Mouse (Mus musculus) lung, embryonic 14.5 days (tissue): ENCODE measurements around the gene Gm5346. TPM values are rescaled to one million over a fixed set of nuclear protein-coding genes. Genes with fewer than 3 reads are reported as not detected.
"Not testable (repeated sequence)": the region's sequence is repeated elsewhere in the genome, so short reads cannot be mapped to it uniquely, and the experiment has no call there.

Source experiments
- ATAC-seq: fragments of 200-750 bp; cut with Nextera tagmentation; 2 replicates; pipeline ENCODE4 v1.8.0; 2017; ENCODE audit warnings: mild to moderate bottlenecking, moderate TSS enrichment, moderate library complexity; ENCODE audit not compliant: insufficient read depth
- DNase-seq: peaks from one replicate; pipeline ENCODE4 v3.0.0-alpha.2; 2015
- H3K27ac ChIP-seq: fragments of 300-500 bp; sonication (generic); 2 replicates; pipeline ENCODE4 v1.5.1; 2014; ENCODE audit warnings: low read depth, mild to moderate bottlenecking, moderate library complexity
- H3K27me3 ChIP-seq: fragments of 300-500 bp; sonication (generic); 2 replicates; pipeline ENCODE4 v1.6.1; 2014; ENCODE audit warnings: low read length, control low read depth; ENCODE audit not compliant: insufficient read depth
- H3K36me3 ChIP-seq: fragments of 300-500 bp; sonication (generic); 2 replicates; pipeline ENCODE4 v1.6.1; 2014; ENCODE audit warnings: control low read depth; ENCODE audit not compliant: insufficient read depth
- H3K4me1 ChIP-seq: fragments of 300-500 bp; sonication (generic); 2 replicates; pipeline ENCODE4 v1.6.1; 2014; ENCODE audit warnings: antibody characterized with exemption, control low read depth; ENCODE audit not compliant: insufficient read depth
- H3K4me2 ChIP-seq: fragments of 300-500 bp; sonication (generic); 2 replicates; pipeline ENCODE4 v1.6.1; 2014; ENCODE audit warnings: mild to moderate bottlenecking
- H3K4me3 ChIP-seq: fragments of 300-500 bp; sonication (generic); 2 replicates; pipeline ENCODE4 v1.5.1; 2014; ENCODE audit warnings: low read depth, low read length
- H3K9ac ChIP-seq: fragments of 300-500 bp; sonication (generic); 2 replicates; pipeline ENCODE4 v1.6.1; 2014
- H3K9me3 ChIP-seq: fragments of 300-500 bp; sonication (generic); 2 replicates; pipeline ENCODE4 v1.6.1; 2016; ENCODE audit warnings: low read depth, low read length, control low read depth
- CTCF ChIP-seq: IDR thresholded peaks from 2 replicates; pipeline ENCODE4 v1.5.1; 2016; ENCODE audit warnings: antibody characterized with exemption, low read depth
- WGBS: fragments of 180-500 bp; shearing (Covaris S2); extraction: QIAGEN DNeasy Blood & Tissue Kit; methylation state at CpG from one replicate; pipeline ENCODE4 v1.1.7; 2014; 5-methylcytosine and 5-hydroxymethylcytosine counted together
- polyA plus RNA-seq: library from polyadenylated mRNA; unstranded; fragments of >200 nt; fragmentation: Nextera tagmentation; extraction: Ambion mirVana; gene quantifications from 2 replicates; pipeline ENCODE4 v1.2.1, GENCODE M21; 2014

The Gm5346 gene
- not detected in 2 replicates for polyA plus RNA-seq

DNA sequence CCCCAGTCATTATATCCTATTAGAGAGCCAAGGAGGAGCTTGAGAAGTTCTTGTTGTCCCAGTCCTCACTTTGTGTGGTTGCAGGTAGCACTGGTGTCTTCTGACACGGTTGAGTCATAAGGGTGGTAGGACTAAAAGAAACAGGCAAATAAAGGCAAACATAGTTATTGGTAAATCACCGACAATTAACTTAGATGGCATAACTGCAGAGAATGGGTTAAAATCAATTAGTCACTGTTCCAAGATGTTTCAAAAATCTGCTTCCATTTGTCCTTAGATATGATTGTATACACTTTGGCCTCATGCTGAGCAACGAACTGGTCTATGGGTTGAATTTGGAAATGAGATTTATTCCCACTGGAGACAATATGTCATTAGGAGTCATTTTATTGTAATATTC is at the start of gene Gm5346:
TSS of gene Gm5346 (minus strand) at position 101 of the 400 bp plus-strand sequence.
- Histone ChIP-seq H3K4me1 (no peaks in the 10 kb centered on the region), H3K9me3 (no peaks in the 10 kb centered on the region), H3K27ac (no peak within 1 kb of the TSS), H3K36me3 (no peaks in the 10 kb centered on the region), H3K9ac (no peak within 1 kb of the TSS), H3K4me2 (no peak within 1 kb of the TSS), H3K4me3 (no peak within 1 kb of the TSS), H3K27me3 (no peaks in the 10 kb centered on the region)
- no peak for ATAC-seq
- no peak for DNase-seq
- 85% methylated on average over 3 of the region's 3 CpGs for WGBS
- TF ChIP-seq CTCF: no peak

DNA sequence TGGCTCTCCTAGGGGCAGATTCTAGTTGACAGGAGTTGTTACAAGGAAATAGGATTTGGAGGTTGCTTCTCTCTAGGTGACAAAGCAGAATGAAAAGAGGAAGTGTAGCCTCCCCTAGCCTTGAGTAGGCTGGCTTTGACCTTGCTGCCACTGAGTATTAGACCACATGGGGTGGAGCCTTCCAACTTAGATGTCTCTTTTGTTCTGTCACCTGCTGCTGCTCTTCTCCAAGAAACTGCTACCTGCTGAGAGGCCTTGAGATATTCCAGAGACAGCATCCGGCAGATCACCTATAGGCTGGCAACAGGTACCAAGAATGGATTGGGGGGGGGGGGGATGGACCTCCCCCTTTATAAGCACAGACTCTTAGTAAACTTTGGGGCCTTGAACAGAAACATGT is 11.0 kb downstream of the Gm5346 start:
- H3K9ac ChIP-seq: no peak overlapping the region
- no peaks in the 10 kb centered on the region for H3K36me3 ChIP-seq
- no peak overlapping the region for H3K4me2 ChIP-seq
- H3K9me3 ChIP-seq: no peaks in the 10 kb centered on the region
- DNase-seq (no peak), ATAC-seq (no peak)
- no peaks in the 10 kb centered on the region for H3K27me3 ChIP-seq
- H3K4me1 ChIP-seq: no peaks in the 10 kb centered on the region
- no peak overlapping the region for H3K4me3 ChIP-seq
- 96% methylated on average over 1 of the region's 1 CpGs for WGBS
- H3K27ac ChIP-seq: no peak overlapping the region
- no peak for TF ChIP-seq CTCF

DNA sequence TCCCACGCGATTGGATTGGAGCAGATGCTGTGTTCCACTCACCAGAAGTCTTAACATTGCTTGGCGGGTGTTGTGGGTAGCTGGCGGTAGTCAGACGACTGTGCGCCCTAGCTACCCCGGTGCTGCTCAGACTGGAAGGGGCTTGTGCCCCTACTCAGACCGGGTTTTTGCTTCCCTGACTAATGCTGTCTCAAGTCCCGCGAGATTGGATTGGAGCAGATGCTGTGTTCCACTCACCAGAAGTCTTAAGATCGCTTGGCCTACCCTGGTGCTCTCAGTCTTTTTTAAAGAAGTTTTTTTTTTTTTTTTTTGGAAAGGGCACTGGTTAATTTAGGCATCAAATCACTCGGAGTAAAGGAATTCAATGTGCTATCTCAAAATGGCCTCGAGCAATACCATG is 23.4 kb downstream of the Gm5346 start:
- not testable (repeated sequence) for H3K4me1 ChIP-seq, H3K9me3 ChIP-seq, ATAC-seq, DNase-seq, H3K9ac ChIP-seq, H3K27ac ChIP-seq, H3K27me3 ChIP-seq, H3K36me3 ChIP-seq, H3K4me3 ChIP-seq, H3K4me2 ChIP-seq
- 77% methylated on average over 13 of the region's 13 CpGs for WGBS

DNA sequence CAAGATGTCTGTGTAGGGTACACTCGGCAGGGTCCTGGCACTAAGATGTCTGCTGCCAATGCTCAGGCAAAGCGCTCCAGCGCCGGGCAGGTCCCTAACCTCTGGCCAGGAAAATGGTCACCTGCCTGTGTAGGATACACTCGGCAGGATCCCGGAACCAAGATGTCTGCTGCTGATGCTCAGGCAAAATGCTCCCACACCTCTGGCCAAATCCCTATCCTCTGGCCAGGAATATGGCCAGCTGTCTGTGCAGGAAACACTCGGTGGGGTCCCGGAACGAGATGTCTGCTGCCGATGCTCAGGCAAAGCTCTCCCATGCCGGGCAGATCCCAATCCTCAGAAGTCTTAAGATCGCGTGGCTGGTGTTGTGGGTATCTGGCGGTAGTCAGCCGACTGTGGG is 23.9 kb downstream of the Gm5346 start:
- not testable (repeated sequence) for DNase-seq, ATAC-seq, H3K27ac ChIP-seq, H3K4me3 ChIP-seq, H3K4me2 ChIP-seq, H3K9ac ChIP-seq, H3K9me3 ChIP-seq, H3K36me3 ChIP-seq, H3K4me1 ChIP-seq, H3K27me3 ChIP-seq
- 88% methylated on average over 15 of the region's 15 CpGs for WGBS

DNA sequence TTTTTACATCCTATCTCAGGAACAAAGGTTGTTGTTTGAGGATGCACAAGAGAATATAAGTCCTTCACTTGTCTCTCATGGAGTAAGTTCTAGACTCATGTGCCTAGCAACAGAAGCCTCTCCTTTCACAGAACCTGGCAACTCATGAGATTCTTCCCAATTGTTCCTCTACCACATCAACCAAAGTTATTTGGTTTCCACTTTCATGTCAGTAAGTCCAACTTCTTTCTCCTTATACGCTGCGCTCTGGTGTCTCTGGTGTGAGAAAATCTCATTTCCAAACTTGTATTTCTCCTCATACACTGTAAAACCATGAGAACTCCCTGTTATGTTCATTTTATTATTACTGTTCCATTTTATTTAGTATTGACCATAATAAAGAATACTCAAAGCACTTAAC is 50.5 kb downstream of the Gm5346 start, which contains the start of gene Adam26a:
TSS of gene Adam26a (minus strand) at position 101 of the 400 bp plus-strand sequence.
- not testable (repeated sequence) for H3K4me3 ChIP-seq, H3K4me1 ChIP-seq, H3K9ac ChIP-seq, H3K27ac ChIP-seq, ATAC-seq, DNase-seq, H3K4me2 ChIP-seq, H3K9me3 ChIP-seq, H3K36me3 ChIP-seq, H3K27me3 ChIP-seq
- 90% methylated on average over 2 of the region's 2 CpGs for WGBS

Other genes with a start within 250 kb of the Gm5346 start
- not detected in 2 replicates for gene Adam26b, start 99.2 kb downstream of the Gm5346 start, polyA plus RNA-seq
- gene Adam26a, start 50.6 kb downstream of the Gm5346 start, polyA plus RNA-seq: not detected in 2 replicates
- gene Adam34, start 82.8 kb upstream of the Gm5346 start, polyA plus RNA-seq: not detected in 2 replicates